Mouse (Mus musculus) stomach, postnatal 0 days (tissue): Measurements from ENCODE around the gene Fancg.

Experiments
- CTCF ChIP-seq: IDR thresholded peaks from 2 replicates; pipeline ENCODE4 v1.5.1; 2016; ENCODE audit warnings: antibody characterized with exemption, low read depth, mild to moderate bottlenecking, moderate library complexity
- EP300 ChIP-seq: optimal IDR thresholded peaks from 2 replicates; pipeline ENCODE3; 2016; ENCODE audit warnings: antibody characterized with exemption

DNA sequence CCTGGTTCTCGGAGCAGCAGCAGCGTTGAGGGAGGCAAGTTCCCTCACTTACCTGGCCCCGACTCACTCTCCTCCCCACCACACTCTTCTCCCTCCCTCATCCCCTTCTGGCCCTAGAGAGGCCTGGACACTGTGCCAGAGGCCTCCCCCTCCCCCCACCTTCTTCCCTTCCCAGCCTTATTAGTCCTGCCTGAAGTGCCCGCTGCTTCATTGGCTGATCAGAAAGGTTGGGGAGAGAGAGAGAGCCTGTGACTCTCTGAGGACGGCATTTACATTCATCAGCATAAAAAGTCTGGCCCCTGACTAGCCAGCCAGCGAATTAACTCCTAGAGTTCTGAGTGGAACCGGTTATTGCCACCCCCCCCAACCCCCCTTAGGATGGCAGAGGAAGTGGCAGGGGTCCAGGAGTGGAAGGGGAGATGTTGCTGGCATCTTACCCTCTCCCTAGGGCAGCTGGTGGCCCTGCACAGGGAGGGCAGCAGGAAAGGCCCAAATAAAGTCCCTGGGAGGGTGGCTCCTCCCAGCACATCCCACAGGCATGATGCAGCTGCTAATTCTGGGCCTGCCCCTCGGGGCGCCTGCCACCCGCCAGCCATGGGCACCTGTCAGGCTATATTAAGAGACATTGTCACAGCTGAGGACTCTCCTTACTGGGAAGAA, 56.7 kb downstream of the Fancg start:
- no peak; the same call in 1 of the 2 replicates for TF ChIP-seq CTCF
- no peak for TF ChIP-seq EP300
